Mouse (Mus musculus) small intestine, adult 2 months (tissue): ENCODE measurements around the gene Foxb2.

Source experiments
- CTCF ChIP-seq: fragments of 200-500 bp; IDR thresholded peaks from 2 replicates; pipeline ENCODE4 v1.5.1; 2012; ENCODE audit warnings: low read depth, mild to moderate bottlenecking, control low read depth, inconsistent platforms, low read length, moderate library complexity, mixed read lengths; ENCODE audit not compliant: insufficient replicate concordance, insufficient read length; ENCODE audit errors: extremely low read depth
- POLR2A ChIP-seq: fragments of 200-500 bp; IDR thresholded peaks from 2 replicates; pipeline ENCODE4 v1.6.1; 2012; ENCODE audit warnings: low read depth, mild to moderate bottlenecking, control low read depth, inconsistent platforms, low read length, moderate library complexity

GRCm38 (mm10) chr19:16841516-16842249, 31.9 kb downstream of the Foxb2 start:
- TF ChIP-seq CTCF: no peak
- no peak for TF ChIP-seq POLR2A
